ENCODE assay signal across 8 mouse cellular contexts in genomic region chr2:128967661-128968441, GRCm38 (mm10). TPM values are rescaled to one million over a fixed set of nuclear protein-coding genes. Genes with fewer than 3 reads are reported as not detected.
A peak's percentile ranks its signal among the peaks of the same experiment; 100 is the strongest.
DNase-seq lines count a peak whose midpoint lies in the region; ATAC-seq lines count a peak whose summit lies in the region.

Gm10762 (minus strand) TSS chr2:128967725.

- peak within 1 kb of the TSS; percentile 100 for H3K9ac ChIP-seq in embryonic facial prominence, embryonic 13.5 days

- peak within 1 kb of the TSS; percentile 63 for H3K4me2 ChIP-seq in embryonic facial prominence, embryonic 13.5 days

- peak within 1 kb of the TSS; percentile 100 for H3K27ac ChIP-seq in embryonic facial prominence, embryonic 13.5 days

- peaks cover 10% of the 10 kb centered on the region for H3K4me1 ChIP-seq in embryonic facial prominence, embryonic 13.5 days

- ATAC-seq in embryonic facial prominence, embryonic 13.5 days (ENCODE audit: insufficient number of reproducible peaks, insufficient read depth, low FRiP score, low TSS enrichment, low read depth), result peak; percentile 73

- DNase-seq in 3134 (ENCODE audit: extremely low read depth, insufficient read length, low spot score), result peak; percentile 82
- peak; percentile 81 for DNase-seq in adrenal gland, postnatal 25 days
- DNase-seq in heart, adult 8-10 months (ENCODE audit: low spot score), result peak; percentile 75
- peak; percentile 81 for DNase-seq in kidney, adult 9 months
- DNase-seq in liver, result peak; percentile 88
- DNase-seq in monocyte, adult 2 months (ENCODE audit: low read depth in 1 of 2, low spot score in 2 of 2), result peak; percentile 17 to 64
- peak; percentile 71 to 72 for DNase-seq in spleen, postnatal 14 days (ENCODE audit: low spot score in 2 of 2)

- H3K36me3 ChIP-seq in embryonic facial prominence, embryonic 13.5 days, result no peaks in the 10 kb centered on the region

- no peaks in the 10 kb centered on the region for H3K27me3 ChIP-seq in embryonic facial prominence, embryonic 13.5 days

- under 1% methylated on average over 60 of the region's 80 CpGs for WGBS in embryonic facial prominence, embryonic 13.5 days

- peak within 1 kb of the TSS; percentile 86 for H3K4me3 ChIP-seq in embryonic facial prominence, embryonic 13.5 days

- no peaks in the 10 kb centered on the region for H3K9me3 ChIP-seq in embryonic facial prominence, embryonic 13.5 days

RNA-seq across cellular contexts. Expression of gene Gm10762, which starts in this region (rescaled TPM):
- 4.8 and 5.9 TPM in 2 replicates for total RNA-seq in adrenal gland, postnatal 25 days (2021)
- polyA plus RNA-seq in embryonic facial prominence, embryonic 13.5 days (2015; fragmentation: Nextera tagmentation; extraction: Ambion mirVana), result 24.1 TPM in 2 replicates
- total RNA-seq in heart, adult 8-10 months (2022), result 10 to 100 TPM; 10.7 to 12.4 (median 12.2) TPM

Comparison
In these comparisons a context has a peak if more than half of its experiments do, and no peak if none do; other contexts are left out.
1. Peak in every context shown above with its lines: DNase-seq, ATAC-seq, H3K4me3 ChIP-seq and H3K27ac ChIP-seq.